Mouse (Mus musculus): ENCODE data around the gene G0s2. TPM values are rescaled to one million over a fixed set of nuclear protein-coding genes. Genes with fewer than 3 reads are reported as not detected.

The G0s2 gene
- total and polyA plus RNA-seq, 2 experiments from 2014 or later, result 5.3 to 5.8 TPM

DNA sequence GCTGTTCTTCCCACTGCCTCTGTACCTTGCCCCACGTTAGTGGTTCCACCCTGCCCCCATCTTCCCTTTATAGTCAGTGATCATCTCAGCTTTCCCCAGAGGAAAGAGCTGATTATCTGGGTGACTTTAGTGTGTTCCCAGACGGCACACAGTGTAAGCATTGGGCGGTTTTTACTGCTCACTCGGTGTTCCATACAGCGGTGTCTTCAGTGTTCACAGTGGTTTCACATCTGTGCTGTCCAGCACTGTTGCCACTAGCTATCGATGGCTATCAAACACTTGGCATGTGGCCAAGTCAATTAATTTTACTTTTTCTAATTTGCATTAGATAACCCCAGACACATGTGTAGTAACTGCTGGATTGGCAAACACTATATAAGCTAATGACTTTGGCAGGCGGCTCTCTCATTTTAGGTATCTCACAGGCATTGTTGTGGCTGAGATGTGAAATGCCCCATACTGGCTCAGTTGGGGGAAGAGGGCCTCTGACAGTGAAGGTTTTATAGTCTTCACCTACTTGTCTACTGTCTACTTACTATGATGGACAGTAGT, 11.3 kb upstream of the G0s2 start:
- H3K27ac ChIP-seq (ENCODE audit: low read depth, low read length), result no peak overlapping the region
- WGBS, result 77% methylated on average over 7 of the region's 7 CpGs
- no peak for ATAC-seq (ENCODE audit: low FRiP score)
- no peaks in the 10 kb centered on the region for H3K36me3 ChIP-seq (ENCODE audit: insufficient read depth, low read length)
- no peak for TF ChIP-seq CTCF (IDR thresholded peaks at IDR 0.05)
- no peak overlapping the region for H3K4me3 ChIP-seq (ENCODE audit: low read depth, low read length)
- no peak overlapping the region for H3K9ac ChIP-seq (replicated peaks; ENCODE audit: low read length, poor library complexity, severe bottlenecking)
- no peaks in the 10 kb centered on the region for H3K4me1 ChIP-seq (ENCODE audit: insufficient read depth, low read length)
- H3K4me2 ChIP-seq (ENCODE audit: low read depth, low read length, poor library complexity, severe bottlenecking), result no peak overlapping the region
- H3K9me3 ChIP-seq (ENCODE audit: low read length), result no peaks in the 10 kb centered on the region
- DNase-seq (ENCODE audit: low spot score), result peak; percentile 33
- H3K27me3 ChIP-seq (ENCODE audit: insufficient read depth, low read length), result no peaks in the 10 kb centered on the region

DNA sequence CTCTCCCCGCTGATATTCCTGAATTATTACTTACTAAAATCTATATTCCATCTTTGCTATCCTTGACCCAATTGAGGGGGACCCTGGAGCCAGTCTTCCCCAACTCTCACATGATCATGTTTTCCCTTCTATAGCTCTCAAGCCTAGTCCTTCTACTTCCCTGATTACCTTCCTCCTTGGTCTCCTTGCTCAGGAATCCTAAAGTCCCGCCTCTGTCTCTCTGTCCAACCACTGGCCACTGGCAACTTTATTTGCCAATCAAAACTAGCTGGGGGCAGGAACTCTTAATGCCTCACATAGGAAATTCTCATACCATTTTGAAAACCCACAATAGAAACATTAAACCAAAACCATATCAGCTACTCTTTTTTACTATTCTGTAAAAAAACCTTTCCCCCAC, 8.3 kb upstream of the G0s2 start:
- H3K9ac ChIP-seq (replicated peaks; ENCODE audit: low read length, poor library complexity, severe bottlenecking), result no peak overlapping the region
- no peak overlapping the region for H3K4me2 ChIP-seq (ENCODE audit: low read depth, low read length, poor library complexity, severe bottlenecking)
- WGBS, result 85% methylated on average over 2 of the region's 2 CpGs
- ATAC-seq (ENCODE audit: low FRiP score), result no peak
- H3K27me3 ChIP-seq (ENCODE audit: insufficient read depth, low read length), result no peaks in the 10 kb centered on the region
- H3K9me3 ChIP-seq (ENCODE audit: low read length), result no peaks in the 10 kb centered on the region
- DNase-seq (ENCODE audit: low spot score), result no peak
- no peak overlapping the region for H3K27ac ChIP-seq (ENCODE audit: low read depth, low read length)
- TF ChIP-seq CTCF (IDR thresholded peaks at IDR 0.05), result no peak
- H3K36me3 ChIP-seq (ENCODE audit: insufficient read depth, low read length), result no peaks in the 10 kb centered on the region
- no peaks in the 10 kb centered on the region for H3K4me1 ChIP-seq (ENCODE audit: insufficient read depth, low read length)
- H3K4me3 ChIP-seq (ENCODE audit: low read depth, low read length), result no peak overlapping the region

DNA sequence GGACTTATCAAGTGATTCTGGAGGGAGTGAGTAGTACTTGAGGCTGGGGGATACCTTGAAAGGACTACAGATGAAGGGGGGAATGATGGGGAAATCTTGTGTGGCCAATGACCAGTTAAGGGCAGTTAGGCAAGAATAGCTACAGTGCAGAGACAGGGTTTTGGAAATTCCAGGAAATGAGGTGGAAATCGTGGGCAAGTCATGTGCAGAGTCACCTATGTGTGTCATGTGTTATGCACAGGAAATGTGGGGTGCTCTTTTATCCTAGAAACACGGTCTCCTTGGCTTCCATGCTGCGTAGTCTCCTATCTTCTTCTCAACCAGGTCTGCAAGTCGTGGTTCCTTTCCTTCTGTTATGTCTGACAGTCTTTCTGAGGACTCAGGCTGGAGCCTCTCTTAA, 6.5 kb upstream of the G0s2 start:
- ATAC-seq (ENCODE audit: low FRiP score) (no peak), DNase-seq (ENCODE audit: low spot score) (no peak)
- Histone ChIP-seq H3K4me3 (ENCODE audit: low read depth, low read length) (no peak overlapping the region), H3K27ac (ENCODE audit: low read depth, low read length) (no peak overlapping the region), H3K4me2 (ENCODE audit: low read depth, low read length, poor library complexity, severe bottlenecking) (no peak overlapping the region), H3K27me3 (ENCODE audit: insufficient read depth, low read length) (no peaks in the 10 kb centered on the region), H3K4me1 (ENCODE audit: insufficient read depth, low read length) (no peaks in the 10 kb centered on the region), H3K36me3 (ENCODE audit: insufficient read depth, low read length) (no peaks in the 10 kb centered on the region), H3K9me3 (ENCODE audit: low read length) (no peaks in the 10 kb centered on the region), H3K9ac (replicated peaks; ENCODE audit: low read length, poor library complexity, severe bottlenecking) (no peak overlapping the region)
- TF ChIP-seq CTCF (IDR thresholded peaks at IDR 0.05), result no peak
- WGBS, result 80% methylated on average over 4 of the region's 4 CpGs

DNA sequence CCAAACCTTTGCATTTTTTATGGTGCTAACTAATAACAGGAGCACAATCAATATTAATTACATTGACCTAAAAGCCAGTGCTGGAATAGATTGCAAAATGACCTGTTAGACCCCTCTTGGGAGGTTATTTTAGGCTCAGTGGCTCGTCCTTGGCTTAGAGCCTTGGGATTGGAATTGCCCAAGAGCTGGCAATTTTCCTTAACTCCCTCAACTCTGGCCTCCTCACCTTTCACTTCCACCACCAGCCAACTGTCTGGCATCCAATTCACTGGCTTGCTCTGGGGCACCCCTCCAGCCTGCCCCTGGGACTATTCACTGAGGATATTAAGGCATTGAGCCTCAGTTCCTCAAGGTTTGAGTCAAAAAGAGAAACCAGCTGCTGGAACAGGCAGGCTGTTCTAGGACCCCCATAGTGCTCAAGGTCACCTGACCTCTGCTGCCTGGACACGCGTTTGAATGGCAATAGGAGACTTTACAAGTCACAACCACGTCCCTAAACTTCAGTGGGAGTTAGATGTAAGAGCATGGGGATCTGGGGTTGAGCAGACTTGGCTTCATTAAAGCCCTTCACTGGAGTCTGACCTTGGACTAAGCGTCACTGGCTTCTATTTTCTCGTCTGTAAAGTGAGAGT, 5.5 kb upstream of the G0s2 start:
- no peak overlapping the region for H3K27ac ChIP-seq (ENCODE audit: low read depth, low read length)
- no peaks in the 10 kb centered on the region for H3K9me3 ChIP-seq (ENCODE audit: low read length)
- ATAC-seq (ENCODE audit: low FRiP score), result no peak
- DNase-seq (ENCODE audit: low spot score), result no peak
- no peak for TF ChIP-seq CTCF (IDR thresholded peaks at IDR 0.05)
- H3K9ac ChIP-seq (replicated peaks; ENCODE audit: low read length, poor library complexity, severe bottlenecking), result no peak overlapping the region
- no peak overlapping the region for H3K4me3 ChIP-seq (ENCODE audit: low read depth, low read length)
- H3K36me3 ChIP-seq (ENCODE audit: insufficient read depth, low read length), result no peaks in the 10 kb centered on the region
- H3K4me1 ChIP-seq (ENCODE audit: insufficient read depth, low read length), result no peaks in the 10 kb centered on the region
- H3K27me3 ChIP-seq (ENCODE audit: insufficient read depth, low read length), result no peaks in the 10 kb centered on the region
- WGBS, result 46% methylated on average over 6 of the region's 6 CpGs
- no peak overlapping the region for H3K4me2 ChIP-seq (ENCODE audit: low read depth, low read length, poor library complexity, severe bottlenecking)

DNA sequence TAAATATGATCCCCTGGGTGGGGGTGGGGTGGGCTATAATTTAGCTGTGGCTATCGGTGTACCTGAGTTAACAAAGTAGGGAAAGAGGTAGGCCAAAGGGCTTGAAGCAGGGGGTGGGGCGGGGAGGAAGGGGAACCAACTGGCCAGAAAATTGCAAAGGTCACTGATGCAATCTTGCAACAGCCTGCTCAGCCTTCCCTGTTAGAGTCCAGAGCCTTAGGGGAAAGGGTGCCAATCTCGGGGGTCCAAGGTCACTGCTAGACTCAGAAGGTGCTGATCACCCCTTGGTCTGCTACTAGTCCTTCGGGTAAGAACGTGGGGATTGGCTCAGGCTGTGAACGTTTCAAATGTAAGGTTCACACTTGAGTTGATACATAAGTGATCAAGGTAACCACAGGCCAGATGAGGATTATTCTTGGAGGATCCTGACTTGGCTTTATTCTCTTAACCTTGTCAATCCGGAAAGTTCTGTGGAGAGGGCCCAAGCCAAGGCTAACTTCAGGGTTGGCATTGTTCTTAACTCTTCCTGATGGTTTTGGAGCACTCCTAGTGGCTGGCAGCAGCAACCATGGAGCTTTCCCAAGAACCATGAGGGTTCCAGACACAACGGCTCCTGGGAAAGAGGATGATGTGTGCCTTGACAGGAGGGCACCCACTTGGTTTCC, 1.5 kb upstream of the G0s2 start:
- no peak overlapping the region for H3K4me2 ChIP-seq (ENCODE audit: low read depth, low read length, poor library complexity, severe bottlenecking)
- no peak for DNase-seq (ENCODE audit: low spot score)
- H3K9ac ChIP-seq (replicated peaks; ENCODE audit: low read length, poor library complexity, severe bottlenecking), result no peak overlapping the region
- H3K36me3 ChIP-seq (ENCODE audit: insufficient read depth, low read length), result no peaks in the 10 kb centered on the region
- no peak for TF ChIP-seq CTCF (IDR thresholded peaks at IDR 0.05)
- no peak overlapping the region for H3K27ac ChIP-seq (ENCODE audit: low read depth, low read length)
- no peaks in the 10 kb centered on the region for H3K27me3 ChIP-seq (ENCODE audit: insufficient read depth, low read length)
- ATAC-seq (ENCODE audit: low FRiP score), result no peak
- H3K4me1 ChIP-seq (ENCODE audit: insufficient read depth, low read length), result 0 out of 2 replicates have a peak, but pooled peaks cover 5% of the 10 kb centered on the region
- no peaks in the 10 kb centered on the region for H3K9me3 ChIP-seq (ENCODE audit: low read length)
- 90% methylated on average over 8 of the region's 8 CpGs for whole genome bisulfite sequencing
- H3K4me3 ChIP-seq (ENCODE audit: low read depth, low read length), result no peak overlapping the region
